8 mouse cellular contexts compared by ENCODE assay signal in the genomic region with DNA sequence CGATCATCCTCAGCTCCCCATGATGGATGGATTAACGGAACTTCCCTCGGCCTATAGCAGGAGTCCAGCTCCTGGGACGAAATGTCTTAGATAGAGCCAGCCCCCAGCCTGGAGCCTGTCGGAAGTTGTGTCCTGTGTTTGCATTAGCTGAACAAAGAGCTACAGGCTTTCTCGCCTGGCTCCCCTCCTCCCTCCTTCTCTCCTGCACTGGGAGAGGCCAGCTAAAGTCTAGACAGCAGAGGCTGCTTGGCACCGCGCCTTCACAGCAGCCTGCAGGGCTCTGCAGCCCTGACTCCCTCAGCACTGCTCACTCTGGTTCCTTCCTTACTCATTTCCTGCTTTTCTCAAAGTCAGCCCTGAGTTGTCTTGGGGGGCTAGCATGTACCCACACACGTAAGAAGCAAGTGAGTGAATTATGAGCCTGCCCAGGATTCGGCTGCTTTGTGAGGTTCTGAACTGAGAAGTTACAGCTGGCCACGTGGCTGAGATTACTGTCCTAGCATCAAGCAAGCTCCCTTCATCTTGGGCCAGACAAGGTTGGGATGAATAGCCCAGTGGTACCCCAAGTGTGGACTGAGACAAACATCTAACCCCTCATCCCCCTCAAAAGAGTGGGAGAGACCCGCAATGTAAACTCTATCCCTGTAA. TPM values are rescaled to one million over a fixed set of nuclear protein-coding genes. Genes with fewer than 3 reads are reported as not detected.
DNase-seq lines count a peak whose midpoint lies in the region; TF ChIP-seq lines count a peak whose summit lies in the region.

No protein-coding gene starts in this region.

- no peak overlapping the region for H3K4me3 ChIP-seq in spleen, adult 2 months (ENCODE audit: extremely low read depth, insufficient read depth, insufficient read length)
- H3K4me3 ChIP-seq in small intestine, adult 2 months (ENCODE audit: low read depth, low read length) = no peak overlapping the region

- H3K27me3 ChIP-seq in spleen, adult 2 months (ENCODE audit: control insufficient read depth, insufficient read depth, low read length) = no peaks in the 10 kb centered on the region
- H3K27me3 ChIP-seq in small intestine, adult 2 months (ENCODE audit: control insufficient read depth, insufficient read depth, low read length) = no peaks in the 10 kb centered on the region

- TF ChIP-seq POLR2A in spleen, adult 2 months (IDR thresholded peaks at IDR 0.05; ENCODE audit: low read depth, low read length) = no peak
- TF ChIP-seq POLR2A in small intestine, adult 2 months (IDR thresholded peaks at IDR 0.05; ENCODE audit: low read depth, low read length) = no peak

- no peaks in the 10 kb centered on the region for H3K4me1 ChIP-seq in spleen, adult 2 months (ENCODE audit: control insufficient read depth, insufficient read depth, insufficient read length)
- H3K4me1 ChIP-seq in small intestine, adult 2 months (ENCODE audit: control insufficient read depth, insufficient read depth, insufficient read length, low read length) = peaks cover 3% of the 10 kb centered on the region; the same call in 1 of the 2 replicates

- intact Hi-C loops in heart, postnatal 10 days (cut with DNase I) = no loop called here

- whole genome bisulfite sequencing in spleen, adult 2 months = 42% methylated on average over 12 of the region's 12 CpGs
- 22% methylated on average over 12 of the region's 12 CpGs for WGBS in small intestine, adult 2 months

- no peak for DNase-seq in spleen, adult 2 months (ENCODE audit: low read depth in 1 of 2, low spot score in 2 of 2)
- DNase-seq in spleen, adult 12 weeks (ENCODE audit: low spot score) = no peak
- DNase-seq in fibroblast of lung, adult 2 months (ENCODE audit: low read depth) = peak; percentile 91
- DNase-seq in heart, postnatal 10 days = peak; percentile 86 to 89
- DNase-seq in kidney, postnatal 14 days = peak; percentile 88
- peak; percentile 76 for DNase-seq in lung, postnatal 36 days
- no peak for DNase-seq in natural killer cell, adult 2 months (ENCODE audit: low spot score in 2 of 2)

- peak overlapping the region; percentile 21; the same call in 1 of the 2 replicates for H3K27ac ChIP-seq in spleen, adult 2 months (ENCODE audit: insufficient read depth, low read length)
- peak overlapping the region; percentile 55; the same call in 1 of the 2 replicates for H3K27ac ChIP-seq in small intestine, adult 2 months (ENCODE audit: insufficient read depth, low read depth, low read length)

- no peak for TF ChIP-seq CTCF in spleen, adult 2 months (IDR thresholded peaks at IDR 0.05; ENCODE audit: extremely low read depth, insufficient read depth, insufficient read length, insufficient replicate concordance)
- TF ChIP-seq CTCF in small intestine, adult 2 months (IDR thresholded peaks at IDR 0.05; ENCODE audit: extremely low read depth, insufficient read length, insufficient replicate concordance, low read depth, low read length) = no peak

- H3K36me3 ChIP-seq in spleen, adult 2 months (ENCODE audit: control insufficient read depth, insufficient read depth, low read length) = no peaks in the 10 kb centered on the region
- H3K36me3 ChIP-seq in small intestine, adult 2 months (ENCODE audit: control insufficient read depth, insufficient read depth, low read length) = no peaks in the 10 kb centered on the region

RNA-seq across cellular contexts. Expression of a gene that starts 11.8 kb away (rescaled TPM):
- polyA plus RNA-seq in spleen, adult 2 months (2012; rRNA removed) = 10.3 and 11.5 TPM in 2 replicates
- total RNA-seq in heart, postnatal 10 days (2021) = 100 to 1,000 TPM; 352 to 420 TPM
- polyA plus RNA-seq in small intestine, adult 2 months (2012; rRNA removed) = 4.7 and 5.4 TPM in 2 replicates

Comparison
In these comparisons a context has a peak if more than half of its experiments do, and no peak if none do; other contexts are left out.
1. DNase-seq: peak in fibroblast of lung, adult 2 months (single experiment), heart, postnatal 10 days (2 of 2), kidney, postnatal 14 days (single experiment) and lung, postnatal 36 days (single experiment); none in spleen, adult 2 months (0 of 2), spleen, adult 12 weeks (single experiment) and natural killer cell, adult 2 months (0 of 2).